Mouse (Mus musculus): Measurements from ENCODE around the gene Arid3a.

The Arid3a gene

DNA sequence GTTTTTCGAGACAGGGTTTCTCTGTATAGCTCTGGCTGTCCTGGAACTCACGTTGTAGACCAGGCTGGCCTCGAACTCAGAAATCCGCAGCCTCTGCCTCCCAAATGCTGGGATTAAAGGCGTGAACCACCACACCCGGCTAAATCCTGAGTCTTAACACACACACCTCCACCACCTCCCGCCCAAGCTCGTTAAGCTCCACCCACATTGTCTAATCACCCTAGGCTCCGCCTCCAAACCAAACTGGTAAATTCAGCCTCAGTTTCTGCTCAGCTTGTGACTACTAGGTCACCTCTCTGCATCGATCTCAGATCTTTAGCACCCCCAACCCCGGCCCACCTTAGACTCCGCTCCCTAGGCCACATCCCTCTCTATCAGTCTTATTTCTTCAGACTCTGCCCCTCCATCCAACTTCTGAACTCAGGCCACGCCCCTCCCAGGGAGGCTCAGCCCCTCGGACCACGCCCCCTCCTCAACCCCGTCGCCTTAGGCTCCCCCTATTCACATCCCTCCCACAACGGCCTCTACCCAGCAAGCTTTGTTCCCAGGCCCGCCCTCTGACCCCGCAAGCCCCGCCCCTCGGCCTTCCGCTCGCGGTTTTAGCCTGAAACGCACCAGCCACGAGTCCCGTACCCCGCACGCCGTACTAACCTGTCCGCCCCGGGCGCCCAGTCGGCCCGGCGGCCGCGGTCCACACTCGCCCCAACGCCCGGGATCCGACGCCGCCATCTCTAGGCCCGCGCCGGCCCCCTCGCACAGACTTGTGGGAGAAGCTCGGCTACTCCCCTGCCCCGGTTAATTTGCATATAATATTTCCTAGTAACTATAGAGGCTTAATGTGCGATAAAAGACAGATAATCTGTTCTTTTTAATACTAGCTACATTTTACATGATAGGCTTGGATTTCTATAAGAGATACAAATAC is 18.4 kb upstream of the Arid3a start, which contains the start of gene Med16:
Gene Med16, minus strand, starts transcription at position 757 of the 925 bp plus-strand sequence.
- DNase-seq (ENCODE audit: inconsistent ontology term): peak; percentile 99

DNA sequence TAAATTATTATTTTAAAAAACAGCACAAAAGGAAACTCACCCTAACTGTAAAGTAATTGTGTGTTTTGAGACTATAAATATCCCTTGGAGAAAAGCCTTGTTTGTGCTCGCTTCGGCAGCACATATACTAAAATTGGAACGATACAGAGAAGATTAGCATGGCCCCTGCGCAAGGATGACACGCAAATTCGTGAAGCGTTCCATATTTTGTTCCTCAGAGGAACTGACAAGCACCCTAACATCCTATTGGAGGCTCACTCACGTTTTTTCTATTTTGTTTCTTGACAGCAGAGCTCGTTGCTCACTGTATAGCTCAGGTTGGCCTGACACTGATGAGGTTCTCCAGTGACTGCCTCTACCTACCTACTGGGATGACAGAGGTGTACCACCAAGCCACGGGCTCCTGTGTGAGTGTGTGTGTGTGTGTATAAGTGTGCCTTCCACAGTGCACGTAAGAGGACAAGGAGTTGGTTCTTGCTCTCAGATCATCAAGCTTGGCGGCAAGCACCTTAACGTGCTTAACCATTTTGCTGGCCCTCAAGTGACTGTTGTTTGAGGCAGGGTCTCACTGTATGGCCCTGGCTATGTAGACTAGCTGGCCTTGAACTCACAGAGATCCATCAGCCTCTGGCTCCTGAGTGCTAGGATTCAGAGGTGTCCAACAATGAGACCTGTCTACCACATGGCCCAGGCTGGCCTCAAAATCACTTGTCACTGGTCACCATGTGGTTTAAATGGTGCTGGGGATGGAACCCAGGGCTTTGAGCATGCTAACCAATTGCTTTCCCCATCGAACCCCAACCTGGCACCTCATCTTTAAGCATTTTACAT is 17.5 kb upstream of the Arid3a start:
- DNase-seq (ENCODE audit: inconsistent ontology term): no peak

DNA sequence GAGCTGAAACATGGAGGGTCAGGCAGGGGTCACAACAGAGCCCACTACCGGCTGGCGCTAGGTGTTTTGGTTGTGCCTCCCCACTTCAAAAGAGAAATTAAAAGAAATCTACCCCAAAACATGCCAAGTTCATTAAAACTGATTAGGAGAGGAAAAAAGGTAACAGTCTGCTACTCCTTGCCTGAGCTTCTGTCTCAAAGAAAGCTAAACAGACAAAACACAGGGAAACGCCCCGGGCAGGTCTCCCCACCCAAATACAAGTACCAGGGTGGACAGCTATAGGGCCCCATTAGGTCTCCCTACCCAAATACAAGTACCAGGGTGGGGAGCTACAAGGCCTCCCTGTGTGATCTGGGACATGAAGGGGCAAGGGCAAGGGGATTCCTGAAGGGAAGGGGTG is 16.3 kb upstream of the Arid3a start, which contains the start of gene Gm26602:
Gene Gm26602, plus strand, starts transcription at position 301 of the 400 bp plus-strand sequence.
- no peak for DNase-seq (ENCODE audit: inconsistent ontology term)

DNA sequence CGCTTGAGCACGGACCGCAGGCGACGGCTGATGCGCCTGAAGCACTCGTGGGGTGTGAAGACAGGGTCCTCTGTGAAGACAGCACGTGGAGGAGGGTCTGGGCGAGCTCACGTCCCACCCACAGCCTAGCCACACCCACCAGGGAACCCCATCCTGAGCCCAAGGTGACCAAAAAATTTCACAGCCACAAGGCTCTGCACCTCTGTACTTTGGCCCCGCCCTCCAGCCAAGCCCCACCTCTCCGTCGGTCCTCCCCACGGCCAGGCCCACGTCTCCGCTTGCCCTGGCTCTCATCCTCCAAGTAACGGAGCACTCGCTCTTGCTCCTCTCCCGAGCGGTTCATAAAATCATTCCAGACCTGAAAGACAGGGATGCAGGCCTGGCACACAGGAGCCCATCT is 14.4 kb upstream of the Arid3a start:
- DNase-seq (ENCODE audit: inconsistent ontology term): no peak

DNA sequence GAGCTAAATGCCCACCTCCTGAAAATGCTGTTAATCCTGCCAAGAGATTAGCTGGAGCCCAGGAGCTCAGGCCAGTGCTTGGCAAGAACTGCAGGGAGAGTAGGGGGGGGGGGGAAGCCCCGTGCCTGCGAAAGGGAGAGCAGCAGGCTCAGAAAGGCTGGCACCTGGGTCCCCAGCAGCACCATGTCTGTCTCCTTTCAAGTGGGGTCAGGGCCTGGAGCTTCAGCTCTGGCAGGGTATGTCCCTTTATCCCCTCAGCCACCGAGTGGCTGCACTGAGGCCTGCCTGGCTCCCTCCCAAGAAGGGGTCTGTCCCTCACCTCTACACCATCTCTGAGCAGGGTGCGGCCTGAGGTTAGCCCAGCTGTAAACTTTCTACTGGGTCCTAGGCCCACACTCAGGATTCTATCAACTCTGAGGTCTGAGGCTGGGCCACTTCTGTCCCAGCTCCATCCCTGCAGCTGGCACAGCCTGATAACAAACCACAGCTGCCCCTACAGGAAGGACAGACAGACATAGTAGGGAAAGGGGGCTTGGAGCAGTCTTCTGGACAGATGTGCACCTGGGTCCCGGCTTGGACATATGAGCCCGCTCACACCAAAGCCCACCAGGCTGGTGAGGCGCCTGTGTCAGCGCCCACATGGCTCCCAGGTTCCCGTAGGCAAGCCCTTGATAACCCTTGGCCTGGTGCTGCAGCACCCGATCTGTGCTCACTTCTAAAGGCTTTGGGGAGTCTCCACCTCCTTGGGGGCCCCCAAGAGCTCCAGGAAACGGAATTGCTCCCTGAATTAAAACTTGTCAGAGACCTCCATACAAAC is 12.5 kb upstream of the Arid3a start:
- no peak for DNase-seq (ENCODE audit: inconsistent ontology term)

DNA sequence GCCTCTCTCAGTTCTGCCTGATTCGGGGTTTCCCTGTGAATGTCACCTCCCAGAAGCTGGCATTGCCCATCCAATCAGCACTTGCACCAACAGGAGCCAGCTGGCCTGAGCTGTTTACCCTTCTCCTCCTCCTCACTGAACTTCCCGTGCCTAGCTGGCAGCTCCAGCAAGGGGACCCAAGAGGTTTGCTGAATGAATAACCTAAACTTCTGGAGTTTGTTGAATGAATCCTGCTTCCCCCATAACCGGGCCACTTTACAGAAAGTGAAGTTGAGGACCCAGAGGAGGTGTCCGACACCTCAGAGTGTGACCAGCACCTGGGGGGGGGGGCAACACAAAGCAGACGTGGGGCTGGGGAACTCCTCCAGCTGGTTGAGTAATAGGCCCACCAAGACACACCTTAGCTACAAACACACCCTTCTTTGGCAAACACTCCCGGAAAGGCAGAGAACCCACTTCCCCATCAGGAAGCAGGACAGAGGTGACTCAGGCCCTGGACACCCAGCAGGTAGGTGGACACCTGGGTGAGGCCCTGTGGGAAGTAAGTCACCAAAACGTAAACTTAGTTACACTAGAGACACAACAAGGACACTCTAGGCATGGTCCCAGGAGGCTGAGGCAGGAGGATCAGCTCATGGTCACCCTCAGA is 11.8 kb upstream of the Arid3a start:
- no peak for DNase-seq (ENCODE audit: inconsistent ontology term)

DNA sequence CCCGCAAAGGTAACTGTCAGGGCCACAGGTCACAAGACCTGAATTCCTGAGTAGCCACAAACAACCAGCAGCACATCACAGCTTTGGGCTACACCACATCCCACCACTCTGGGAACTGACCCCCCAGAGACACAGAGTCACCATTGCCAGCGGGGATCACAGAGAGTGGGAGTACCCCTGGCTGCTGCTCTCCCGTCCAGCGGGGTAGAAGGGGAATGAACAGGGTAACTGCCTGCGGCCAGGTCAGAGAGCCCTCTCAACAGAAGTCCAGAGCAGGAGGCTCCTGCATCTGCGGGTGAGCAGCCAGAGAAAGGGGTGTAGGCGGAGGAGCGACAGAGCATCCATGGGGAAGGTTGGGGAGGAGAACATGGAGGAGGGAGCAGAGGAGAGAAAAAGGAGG is 10.8 kb upstream of the Arid3a start:
- no peak for DNase-seq (ENCODE audit: inconsistent ontology term)

DNA sequence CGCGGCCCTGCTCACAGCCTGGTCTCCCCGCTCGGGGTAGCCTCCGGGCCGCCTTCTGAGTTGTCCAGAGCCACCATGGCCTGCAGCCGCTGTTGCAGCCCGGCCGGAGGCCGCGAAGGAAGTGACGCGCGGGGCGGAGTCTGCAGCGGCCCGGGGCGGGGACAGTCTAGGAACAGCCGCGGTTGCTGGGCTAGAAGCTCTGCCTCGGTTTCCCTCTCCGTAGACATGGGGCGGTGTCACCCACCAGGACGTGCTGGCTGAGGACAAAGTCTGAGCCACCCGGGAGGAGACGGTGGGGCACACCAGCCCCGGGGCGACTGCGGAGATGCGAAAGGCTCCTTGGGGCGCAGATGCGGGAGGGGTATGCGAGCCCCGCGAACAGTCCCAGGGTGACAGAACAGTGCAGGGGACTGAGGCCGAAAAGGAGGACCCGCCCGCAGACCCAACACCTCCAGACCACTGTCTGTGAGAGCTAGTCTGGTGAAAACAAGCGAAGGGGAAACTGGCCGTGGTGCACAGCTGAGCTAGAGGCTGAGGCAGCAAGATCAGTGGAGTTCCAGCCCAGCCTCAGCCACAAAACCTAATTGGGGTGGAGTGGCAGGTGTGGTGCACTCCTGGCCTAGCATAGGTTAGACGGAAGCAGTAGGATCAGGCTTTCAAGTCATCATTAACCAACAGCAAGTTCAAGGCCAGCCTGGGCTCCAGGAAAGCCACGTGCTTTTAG is 9.9 kb upstream of the Arid3a start, which contains the start of gene Kiss1r:
Gene Kiss1r, plus strand, starts transcription at position 164 of the 724 bp plus-strand sequence.
- DNase-seq (ENCODE audit: inconsistent ontology term): peak; percentile 84

DNA sequence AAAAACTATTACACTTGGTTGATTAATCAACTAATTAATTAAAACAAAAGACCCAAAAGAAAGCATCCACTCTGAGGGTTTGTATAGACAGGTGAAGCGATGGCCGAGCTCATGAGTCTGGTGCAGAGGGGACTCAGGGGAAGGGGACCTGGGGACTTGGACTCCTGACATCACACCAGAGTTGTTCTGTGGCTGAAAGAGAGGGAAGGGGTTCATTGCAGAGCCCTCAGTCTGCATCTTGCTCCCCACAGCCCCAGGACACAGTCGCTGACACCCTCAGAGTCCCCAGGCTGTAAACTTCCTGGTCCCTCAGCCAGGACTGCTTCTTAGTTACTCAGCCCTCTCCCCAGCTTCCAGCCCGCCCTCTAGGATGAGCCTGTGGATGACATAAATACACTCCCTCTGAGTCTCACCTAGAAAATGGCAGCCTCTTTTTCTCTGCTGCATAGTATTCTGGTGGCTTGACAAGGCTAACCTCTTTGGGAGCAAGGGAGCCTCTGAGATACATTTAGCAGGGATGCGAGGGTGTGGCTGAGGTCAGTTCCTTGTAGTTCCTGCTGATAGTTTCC is 9.2 kb upstream of the Arid3a start:
- DNase-seq (ENCODE audit: inconsistent ontology term): no peak

DNA sequence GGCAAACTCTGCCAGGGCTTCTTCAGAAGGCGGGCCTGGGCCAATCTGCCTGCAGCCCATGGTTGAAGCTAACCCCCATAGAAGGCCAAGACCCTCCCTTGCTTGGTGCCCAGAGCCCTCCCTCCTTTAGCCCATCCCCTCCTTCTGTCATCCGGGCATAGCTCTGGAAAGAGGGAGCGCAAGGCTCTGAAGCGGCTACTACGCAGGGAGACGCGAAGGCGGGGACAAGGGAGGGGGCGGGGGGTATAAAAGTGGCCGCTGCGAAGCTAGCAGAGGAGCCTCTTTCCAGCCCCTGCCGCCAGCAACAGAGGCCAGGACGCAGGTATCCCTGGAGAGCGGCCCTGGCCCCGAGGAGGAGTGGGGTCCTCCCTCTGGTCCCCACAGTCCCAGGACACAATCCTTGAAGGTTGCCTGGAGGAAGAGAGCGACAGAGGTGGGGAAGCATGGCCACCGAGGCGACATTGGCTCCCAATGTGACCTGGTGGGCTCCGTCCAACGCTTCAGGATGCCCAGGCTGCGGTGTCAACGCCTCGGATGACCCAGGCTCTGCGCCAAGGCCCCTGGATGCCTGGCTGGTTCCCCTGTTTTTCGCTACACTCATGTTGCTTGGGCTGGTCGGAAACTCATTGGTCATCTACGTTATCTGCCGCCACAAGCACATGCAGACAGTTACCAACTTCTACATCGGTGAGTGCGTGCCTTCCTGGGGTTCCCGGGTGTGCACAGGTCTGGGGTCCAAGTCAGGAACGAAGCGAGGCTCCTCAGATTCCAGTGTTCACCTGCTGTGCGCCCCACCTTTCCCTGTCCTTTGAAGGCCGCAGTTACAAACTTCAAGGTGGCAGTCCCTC is 8.4 kb upstream of the Arid3a start:
- DNase-seq (ENCODE audit: inconsistent ontology term): no peak

DNA sequence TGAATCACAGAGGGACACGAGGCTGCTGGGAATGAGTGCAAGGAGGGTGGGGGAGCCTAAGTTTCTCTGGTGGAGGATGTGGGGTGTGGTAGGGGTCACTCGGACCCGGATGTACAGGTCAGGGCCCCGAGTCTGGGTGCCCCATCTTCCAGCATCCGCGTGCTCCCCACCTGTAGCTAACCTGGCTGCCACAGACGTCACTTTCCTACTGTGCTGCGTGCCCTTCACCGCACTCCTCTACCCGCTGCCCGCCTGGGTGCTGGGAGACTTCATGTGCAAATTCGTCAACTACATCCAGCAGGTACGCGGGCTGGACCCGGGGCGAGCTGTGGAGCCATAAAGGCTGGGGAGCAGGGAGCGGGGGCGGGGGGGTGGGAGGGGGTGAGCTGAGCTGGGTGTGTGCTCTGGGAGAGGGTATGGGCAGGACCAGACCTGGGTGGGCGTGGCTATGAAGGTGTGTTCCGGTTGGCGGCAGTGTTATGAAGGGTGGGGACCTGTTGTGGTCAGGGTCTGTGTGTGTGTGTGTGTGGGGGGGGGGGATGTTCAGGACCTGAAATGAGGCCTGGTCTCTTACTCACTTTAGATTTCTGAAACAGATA is 7.5 kb upstream of the Arid3a start:
- DNase-seq (ENCODE audit: inconsistent ontology term): no peak

DNA sequence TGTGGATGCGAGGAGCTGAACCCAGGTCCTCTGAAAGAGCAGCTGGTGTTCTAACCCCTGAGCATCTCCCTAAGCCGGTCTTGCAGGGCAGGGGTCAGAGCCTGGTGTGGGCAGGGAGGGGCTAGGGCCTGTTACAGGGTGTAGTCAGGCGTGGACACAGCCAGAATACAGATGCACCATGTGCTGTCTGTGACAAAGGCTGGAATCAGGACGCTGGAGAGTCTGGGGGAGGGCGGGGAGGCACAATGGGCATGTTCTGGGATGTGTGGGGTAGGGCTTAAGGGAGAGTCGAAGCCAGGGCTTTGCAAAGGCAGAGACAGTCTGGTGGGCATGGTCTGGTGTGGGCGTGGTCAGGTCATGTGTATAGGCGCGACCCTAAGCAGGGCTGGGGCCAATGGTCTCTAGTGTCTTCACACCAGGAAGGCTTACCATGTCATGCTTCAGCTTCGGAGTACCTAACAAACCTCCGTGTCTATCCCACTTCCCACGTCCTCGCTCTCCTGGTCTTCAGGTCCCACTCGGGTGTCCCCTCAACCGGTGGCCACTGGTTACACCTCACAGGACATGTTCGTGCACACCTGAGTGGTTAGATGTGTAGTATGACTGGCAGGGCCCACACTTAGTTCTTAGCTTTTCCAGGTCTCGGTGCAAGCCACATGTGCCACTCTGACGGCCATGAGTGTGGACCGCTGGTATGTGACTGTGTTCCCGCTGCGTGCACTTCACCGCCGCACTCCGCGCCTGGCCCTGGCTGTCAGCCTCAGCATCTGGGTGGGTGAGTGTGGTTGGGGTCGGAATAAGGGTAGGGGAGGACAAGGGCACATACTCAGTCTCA is 6.6 kb upstream of the Arid3a start:
- DNase-seq (ENCODE audit: inconsistent ontology term): no peak

DNA sequence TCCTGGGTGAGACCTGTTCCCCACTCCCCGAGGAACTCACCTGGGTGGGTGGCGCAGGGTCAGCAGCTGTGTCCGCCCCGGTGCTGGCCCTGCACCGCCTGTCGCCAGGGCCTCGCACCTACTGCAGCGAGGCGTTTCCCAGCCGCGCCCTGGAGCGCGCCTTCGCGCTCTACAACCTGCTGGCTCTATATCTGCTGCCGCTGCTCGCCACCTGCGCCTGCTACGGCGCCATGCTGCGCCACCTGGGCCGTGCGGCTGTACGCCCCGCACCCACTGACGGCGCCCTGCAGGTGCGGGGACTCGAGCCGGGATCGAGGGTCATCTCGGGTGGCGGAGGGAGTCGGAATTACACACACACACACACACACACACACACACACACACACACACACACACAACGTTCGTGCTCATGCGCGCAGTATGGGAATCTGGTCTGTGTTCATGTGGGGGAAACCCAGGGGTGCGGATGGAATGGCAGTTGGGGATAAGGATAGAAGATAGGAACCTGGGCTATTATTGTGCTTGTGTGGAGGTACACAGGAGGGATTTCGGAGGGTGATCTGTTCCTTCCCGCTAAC is 5.8 kb upstream of the Arid3a start, which contains the start of gene R3hdm4:
Gene R3hdm4, minus strand, starts transcription at position 251 of the 578 bp plus-strand sequence.
- no peak for DNase-seq (ENCODE audit: inconsistent ontology term)

DNA sequence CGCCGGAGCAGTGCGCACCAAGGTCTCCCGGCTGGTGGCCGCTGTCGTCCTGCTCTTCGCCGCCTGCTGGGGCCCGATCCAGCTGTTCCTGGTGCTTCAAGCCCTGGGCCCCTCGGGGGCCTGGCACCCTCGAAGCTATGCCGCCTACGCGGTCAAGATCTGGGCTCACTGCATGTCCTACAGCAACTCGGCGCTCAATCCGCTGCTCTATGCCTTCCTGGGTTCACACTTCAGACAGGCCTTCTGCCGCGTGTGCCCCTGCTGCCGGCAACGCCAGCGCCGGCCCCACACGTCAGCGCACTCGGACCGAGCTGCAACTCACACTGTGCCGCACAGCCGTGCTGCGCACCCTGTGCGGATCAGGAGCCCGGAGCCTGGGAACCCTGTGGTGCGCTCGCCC is 5.3 kb upstream of the Arid3a start:
- DNase-seq (ENCODE audit: inconsistent ontology term): no peak

DNA sequence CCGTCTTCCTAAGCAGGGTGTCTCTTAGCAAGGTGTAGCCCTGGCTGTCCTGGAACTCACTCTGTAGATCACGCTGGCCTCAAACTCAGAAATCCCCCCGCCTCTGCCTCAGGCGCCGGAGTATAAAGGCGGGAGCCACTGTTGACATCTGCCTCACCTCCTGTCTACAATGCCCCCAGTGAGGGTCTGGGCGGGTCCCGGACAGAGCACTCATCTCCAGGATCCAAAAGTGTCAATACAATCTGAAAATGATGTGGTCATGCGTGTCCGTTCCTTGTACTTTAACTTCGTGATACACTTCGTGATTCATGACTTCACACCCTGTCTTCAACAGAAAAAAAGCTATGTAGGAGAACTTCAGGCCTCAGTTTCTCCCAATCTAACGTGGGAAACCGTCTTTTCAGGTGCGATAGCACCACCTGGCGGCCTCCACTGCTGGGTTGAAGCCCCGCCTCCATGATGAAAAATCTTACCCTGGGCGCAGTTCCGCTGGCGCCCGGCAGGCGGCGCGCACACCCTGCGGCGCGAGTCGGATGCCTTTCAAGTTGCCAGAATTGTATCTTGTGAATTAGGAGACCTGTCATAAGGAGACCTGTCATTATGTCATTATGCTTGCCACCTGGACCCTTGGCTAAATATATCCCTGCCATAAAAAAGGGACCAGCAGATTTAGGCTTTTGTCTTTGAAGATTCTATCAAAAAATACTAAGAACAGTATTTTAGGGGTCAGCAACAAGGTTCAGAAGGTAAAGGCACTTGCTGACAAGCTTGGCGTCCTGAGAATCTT is 1.7 kb upstream of the Arid3a start:
- DNase-seq (ENCODE audit: inconsistent ontology term): peak; percentile 90

DNA sequence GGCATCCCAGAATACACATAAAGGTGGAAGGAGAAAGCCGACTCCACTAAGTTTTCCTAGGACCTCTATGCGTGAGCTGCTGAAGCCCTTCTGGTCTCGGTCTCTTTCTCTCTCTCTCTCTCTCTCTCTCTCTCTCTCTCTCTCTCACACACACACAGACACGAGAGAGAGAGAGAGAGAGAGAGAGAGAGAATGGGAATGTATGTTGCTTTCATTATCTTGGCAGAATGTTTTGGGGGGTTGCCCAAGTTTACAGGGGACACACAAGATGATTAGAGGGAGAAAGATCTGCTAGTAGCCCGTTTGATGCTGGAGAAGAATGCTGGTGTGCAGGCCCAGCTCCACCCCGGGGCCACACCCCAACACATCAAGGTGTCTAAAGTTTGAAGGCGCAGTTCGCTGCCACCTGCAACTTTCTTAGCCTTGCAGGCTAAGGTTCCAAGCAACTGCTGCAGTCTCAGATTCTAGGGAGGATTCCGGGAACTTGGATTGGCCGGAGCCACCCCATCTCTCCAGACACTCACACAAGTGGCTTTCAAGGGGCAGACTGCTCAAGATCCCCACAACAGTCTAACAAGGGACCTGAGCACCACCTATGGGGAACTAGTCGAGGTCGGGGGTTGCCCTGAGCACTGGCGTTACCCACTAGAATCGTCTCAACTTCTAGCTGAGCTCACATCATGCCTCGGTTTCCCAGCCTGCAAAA is 905 bp upstream of the Arid3a start:
- DNase-seq (ENCODE audit: inconsistent ontology term): peak; percentile 68

Measured in Muller cell, postnatal 12 days (primary cell).